Mouse (Mus musculus): Measurements from ENCODE around the gene Dnmt1. TPM values are rescaled to one million over a fixed set of nuclear protein-coding genes. Genes with fewer than 3 reads are reported as not detected.
"Not testable (repeated sequence)": the region's sequence is repeated elsewhere in the genome, so short reads cannot be mapped to it uniquely, and the experiment has no call there.

Dnmt1 gene
- polyA plus RNA-seq (2012; ENCODE audit: insufficient read depth, low replicate concordance): 31.3 and 39.8 TPM in 2 replicates

DNA sequence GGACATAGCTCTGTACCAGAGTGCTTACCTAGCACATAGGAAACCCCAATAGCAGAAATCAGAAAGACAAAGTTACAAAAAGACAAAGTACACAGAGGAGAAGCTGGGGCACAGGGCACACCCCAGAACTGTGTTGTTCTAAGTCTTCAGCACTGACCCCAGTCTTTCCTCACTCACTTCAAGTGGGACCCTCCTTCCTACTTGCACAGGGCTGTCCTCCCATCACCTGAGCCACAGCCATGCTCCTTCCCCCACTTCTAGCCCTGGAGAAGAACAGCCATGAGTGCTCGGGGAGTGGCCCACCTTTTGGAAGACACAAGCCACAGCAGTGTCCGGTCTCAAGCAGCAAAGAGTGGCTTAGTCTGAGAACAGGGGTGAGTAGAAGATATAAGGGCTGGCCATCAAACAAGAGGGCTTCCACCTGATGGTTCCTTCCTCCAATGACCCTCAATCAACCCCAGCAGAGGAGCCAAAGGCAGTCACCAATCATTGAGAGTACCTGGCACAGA, at the start of gene Dnmt1:
Gene Dnmt1 (minus strand): TSS at position 459 of the 509 bp plus-strand sequence.
- H3K36me3 ChIP-seq (replicated peaks; ENCODE audit: low read length): peaks cover 14% of the 10 kb centered on the region
- H3K9me3 ChIP-seq: no peaks in the 10 kb centered on the region
- no peaks in the 10 kb centered on the region for H3K27me3 ChIP-seq (replicated peaks)
- H3K4me1 ChIP-seq: peaks cover 71% of the 10 kb centered on the region
- H3K4me3 ChIP-seq (replicated peaks): no peak within 1 kb of the TSS
- no peak for TF ChIP-seq FLI1 (IDR thresholded peaks at IDR 0.05; ENCODE audit: low read length)
- TF ChIP-seq GATA1 (IDR thresholded peaks at IDR 0.05; ENCODE audit: borderline replicate concordance, low read length): no peak

DNA sequence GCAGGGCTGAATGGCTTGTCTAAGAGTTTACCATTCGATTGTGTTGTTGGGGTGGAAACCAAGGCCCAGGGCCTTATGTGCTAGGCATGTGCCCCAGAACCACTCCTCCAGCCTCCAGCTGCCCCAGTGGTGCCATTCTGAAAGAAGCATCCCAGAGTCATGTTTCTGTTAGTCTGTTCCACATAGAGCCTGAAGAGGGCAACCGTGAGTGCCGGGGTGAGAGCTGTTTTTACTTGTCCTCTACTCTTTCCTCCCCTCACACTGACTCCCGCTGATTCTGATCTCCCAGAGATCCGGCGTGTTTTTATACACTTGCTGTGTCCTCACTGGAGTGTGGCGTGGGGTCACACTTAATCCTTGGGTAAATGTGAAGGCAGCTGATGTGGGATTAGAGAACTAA, 48.3 kb upstream of the Dnmt1 start:
- Histone ChIP-seq H3K4me1 (peaks cover 26% of the 10 kb centered on the region), H3K4me3 (replicated peaks) (no peak overlapping the region), H3K36me3 (replicated peaks; ENCODE audit: low read length) (peaks cover 47% of the 10 kb centered on the region), H3K9me3 (no peaks in the 10 kb centered on the region), H3K27me3 (replicated peaks) (no peaks in the 10 kb centered on the region)
- TF ChIP-seq FLI1 (IDR thresholded peaks at IDR 0.05; ENCODE audit: low read length) (no peak), GATA1 (IDR thresholded peaks at IDR 0.05; ENCODE audit: borderline replicate concordance, low read length) (no peak)

DNA sequence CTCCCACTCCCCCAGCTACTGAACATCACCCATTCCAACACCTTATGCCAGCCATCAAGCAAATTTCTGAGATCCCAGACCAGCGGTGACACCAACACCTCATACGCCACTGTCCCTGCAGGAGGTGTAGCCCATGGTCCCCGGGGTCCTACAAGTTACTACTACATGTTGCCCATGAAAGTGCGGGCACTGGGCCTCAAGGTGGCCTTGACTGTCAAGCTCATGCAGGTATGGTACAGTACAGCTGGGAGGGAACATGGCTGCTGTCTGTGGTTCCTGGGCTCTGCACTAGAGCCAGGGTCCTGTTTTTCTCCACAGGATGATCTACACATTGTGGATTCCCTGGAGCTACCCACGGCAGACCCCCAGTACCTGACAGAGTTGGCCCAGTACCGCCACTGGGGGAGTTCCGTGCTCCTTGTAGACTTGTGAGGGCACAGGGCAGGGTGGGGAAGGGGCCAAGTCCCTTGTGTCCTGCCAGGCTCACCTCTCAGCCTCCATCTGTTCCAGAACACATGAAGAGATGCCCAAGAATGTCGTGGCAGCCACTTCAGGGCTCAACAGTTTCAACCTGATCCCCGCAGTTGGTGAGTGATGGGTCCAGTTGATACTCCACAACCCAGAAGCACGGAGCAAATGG, 47.7 kb upstream of the Dnmt1 start:
- TF ChIP-seq GATA1 (IDR thresholded peaks at IDR 0.05; ENCODE audit: borderline replicate concordance, low read length) (no peak), FLI1 (IDR thresholded peaks at IDR 0.05; ENCODE audit: low read length) (no peak)

DNA sequence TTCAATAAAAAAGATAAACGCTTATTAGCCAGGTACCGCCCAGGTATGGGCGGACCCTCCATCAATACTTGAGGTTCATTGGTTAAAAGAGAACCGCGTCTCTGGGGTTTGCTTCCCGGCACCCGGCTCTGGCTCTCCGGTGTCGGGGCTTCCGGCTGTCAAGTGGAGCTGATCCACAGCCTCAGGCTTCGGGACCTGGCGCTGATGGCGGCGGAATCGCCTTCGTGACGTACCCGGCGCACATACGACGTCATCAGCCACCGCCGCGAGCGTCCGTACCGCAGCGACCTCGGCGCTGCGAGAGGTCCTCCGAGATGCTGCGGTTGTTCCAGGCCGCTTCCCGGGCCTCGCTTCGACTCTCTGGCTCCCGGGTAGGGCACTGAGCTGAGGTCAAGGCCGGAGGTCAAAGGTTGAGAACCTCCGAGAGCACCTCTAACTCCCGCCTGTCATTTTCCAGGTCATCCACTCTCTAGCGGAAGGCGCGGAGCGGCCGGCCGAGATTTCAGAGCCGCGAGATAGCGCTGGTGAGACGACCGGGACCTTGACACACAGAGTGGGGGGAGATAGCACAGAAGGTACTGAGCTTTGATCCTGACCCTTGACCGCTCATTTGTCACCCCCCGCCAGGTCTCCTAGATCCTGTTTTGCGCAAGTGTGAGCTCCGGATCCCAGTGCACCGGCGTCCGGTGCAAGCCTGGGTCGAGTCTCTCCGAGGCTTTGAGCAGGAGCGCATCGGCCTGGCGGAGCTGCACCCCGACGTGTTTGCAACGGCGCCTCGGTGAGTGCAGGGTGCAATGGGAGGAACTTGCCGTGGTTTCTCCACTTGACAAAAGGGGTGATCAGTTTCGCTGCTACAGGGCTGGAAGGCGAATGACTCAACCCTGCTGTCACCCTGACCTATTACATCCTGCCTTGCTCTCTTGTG, 43.2 kb upstream of the Dnmt1 start, which contains the start of gene Mrpl4:
Gene Mrpl4 (plus strand): TSS at position 112 of the 925 bp plus-strand sequence.
- H3K4me3 ChIP-seq (replicated peaks): peak within 1 kb of the TSS; percentile 92
- H3K9me3 ChIP-seq: no peaks in the 10 kb centered on the region
- H3K27me3 ChIP-seq (replicated peaks): no peaks in the 10 kb centered on the region
- TF ChIP-seq FLI1 (IDR thresholded peaks at IDR 0.05; ENCODE audit: low read length) (no peak), GATA1 (IDR thresholded peaks at IDR 0.05; ENCODE audit: borderline replicate concordance, low read length) (no peak)
- H3K36me3 ChIP-seq (replicated peaks; ENCODE audit: low read length): peaks cover 35% of the 10 kb centered on the region
- H3K4me1 ChIP-seq: peaks cover 23% of the 10 kb centered on the region

More for the DNA sequence above, 47.7 kb upstream of the Dnmt1 start:
- H3K4me3 ChIP-seq (replicated peaks): no peak overlapping the region
- peaks cover 47% of the 10 kb centered on the region for H3K36me3 ChIP-seq (replicated peaks; ENCODE audit: low read length)
- H3K4me1 ChIP-seq: peaks cover 22% of the 10 kb centered on the region
- no peaks in the 10 kb centered on the region for H3K27me3 ChIP-seq (replicated peaks)
- H3K9me3 ChIP-seq: no peaks in the 10 kb centered on the region

DNA sequence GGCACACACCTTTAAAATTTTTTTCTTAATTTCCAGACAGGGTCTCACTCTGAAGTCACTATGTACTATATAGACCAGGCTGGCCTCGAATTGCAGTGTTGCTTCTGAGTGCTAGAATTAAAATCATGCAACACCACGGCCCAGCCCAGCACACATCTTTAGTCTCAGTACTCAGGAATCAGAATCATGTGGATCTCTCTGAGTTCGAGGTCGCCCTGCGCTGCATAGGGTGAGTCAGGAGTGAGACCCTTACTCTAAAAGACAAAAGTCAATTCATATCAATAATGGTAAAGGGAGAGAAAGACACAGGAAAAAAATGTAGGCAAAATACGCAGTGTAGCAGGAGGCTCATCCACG, 42.6 kb upstream of the Dnmt1 start:
- Histone ChIP-seq H3K4me3 (replicated peaks) (peak overlapping the region; percentile 92), H3K36me3 (replicated peaks; ENCODE audit: low read length) (peaks cover 28% of the 10 kb centered on the region), H3K27me3 (replicated peaks) (no peaks in the 10 kb centered on the region), H3K9me3 (no peaks in the 10 kb centered on the region), H3K4me1 (peaks cover 29% of the 10 kb centered on the region)
- TF ChIP-seq GATA1 (IDR thresholded peaks at IDR 0.05; ENCODE audit: borderline replicate concordance, low read length) (no peak), FLI1 (IDR thresholded peaks at IDR 0.05; ENCODE audit: low read length) (no peak)

DNA sequence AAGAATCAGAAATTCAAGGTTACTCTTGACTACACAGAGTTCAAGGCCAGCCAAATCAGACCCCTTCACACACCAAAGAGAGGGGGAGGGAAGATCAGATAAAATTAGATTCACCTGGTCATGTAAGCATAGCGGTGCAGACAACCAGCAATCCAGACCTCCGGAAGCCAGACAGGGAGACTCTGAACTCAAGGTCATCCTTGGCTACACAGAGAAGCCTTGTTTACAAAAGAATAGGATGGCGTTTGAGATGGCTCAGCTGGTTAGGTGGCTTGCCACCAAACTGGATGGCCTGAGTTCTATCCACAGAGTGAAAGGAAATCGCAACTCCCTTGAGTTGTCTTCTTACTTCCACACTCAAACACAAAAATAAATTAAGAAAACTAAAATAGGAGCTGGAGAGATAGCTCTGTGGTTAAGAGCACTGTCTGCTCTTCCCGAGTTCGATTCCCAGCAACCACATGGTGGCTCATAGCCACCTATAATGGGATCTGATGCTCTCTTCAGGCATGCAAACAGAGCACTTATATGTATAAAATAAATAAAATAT, 42.0 kb upstream of the Dnmt1 start:
- H3K4me3 ChIP-seq (replicated peaks): peak overlapping the region; percentile 35
- peaks cover 34% of the 10 kb centered on the region for H3K4me1 ChIP-seq
- no peak for TF ChIP-seq GATA1 (IDR thresholded peaks at IDR 0.05; ENCODE audit: borderline replicate concordance, low read length)
- no peak for TF ChIP-seq FLI1 (IDR thresholded peaks at IDR 0.05; ENCODE audit: low read length)
- no peaks in the 10 kb centered on the region for H3K27me3 ChIP-seq (replicated peaks)
- H3K36me3 ChIP-seq (replicated peaks; ENCODE audit: low read length): peaks cover 23% of the 10 kb centered on the region
- H3K9me3 ChIP-seq: no peaks in the 10 kb centered on the region

DNA sequence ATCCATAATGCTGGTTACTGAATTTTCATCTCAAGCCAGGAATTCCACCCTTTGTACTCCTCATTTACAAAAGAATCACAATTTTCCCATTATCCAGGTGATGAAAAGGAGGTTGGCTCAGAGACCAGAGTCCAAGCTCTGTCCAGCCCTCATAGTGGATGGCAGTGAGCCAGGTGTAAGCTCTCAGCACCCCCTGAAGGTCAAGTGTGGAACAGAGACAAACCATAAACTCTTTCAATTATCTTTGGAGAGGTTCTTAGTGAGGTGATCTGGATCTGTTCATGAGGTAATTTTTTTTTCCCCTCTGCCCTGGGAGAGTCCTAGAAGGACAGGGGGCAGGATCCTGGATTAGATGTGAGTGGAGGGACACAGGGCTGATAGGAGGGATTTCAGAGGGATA, 41.1 kb upstream of the Dnmt1 start:
- Histone ChIP-seq H3K36me3 (replicated peaks; ENCODE audit: low read length) (peaks cover 15% of the 10 kb centered on the region), H3K4me1 (peaks cover 38% of the 10 kb centered on the region), H3K9me3 (no peaks in the 10 kb centered on the region), H3K27me3 (replicated peaks) (no peaks in the 10 kb centered on the region), H3K4me3 (replicated peaks) (no peak overlapping the region)
- TF ChIP-seq FLI1 (IDR thresholded peaks at IDR 0.05; ENCODE audit: low read length): no peak
- no peak for TF ChIP-seq GATA1 (IDR thresholded peaks at IDR 0.05; ENCODE audit: borderline replicate concordance, low read length)

DNA sequence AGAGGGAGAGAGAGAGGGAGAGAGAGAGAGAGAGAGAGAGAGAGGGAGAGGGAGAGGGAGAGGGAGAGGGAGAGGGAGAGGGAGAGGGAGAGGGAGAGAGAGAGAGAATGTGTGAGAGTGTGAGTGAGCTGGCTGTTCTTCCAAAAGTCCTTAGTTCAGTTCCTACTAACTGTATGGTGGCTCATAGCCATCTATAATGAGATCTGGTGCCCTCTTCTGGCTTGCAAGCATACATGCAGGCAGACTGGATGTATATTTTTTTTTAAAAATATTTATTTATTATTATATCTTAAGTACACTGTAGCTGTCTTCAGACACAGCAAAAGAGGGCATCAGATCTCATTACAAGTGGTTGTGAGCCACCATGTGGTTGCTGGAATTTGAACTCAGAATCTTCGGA, 38.6 kb upstream of the Dnmt1 start:
- H3K27me3 ChIP-seq (replicated peaks); H3K4me3 ChIP-seq (replicated peaks): not testable (repeated sequence)
- peaks cover 33% of the 10 kb centered on the region for H3K4me1 ChIP-seq

DNA sequence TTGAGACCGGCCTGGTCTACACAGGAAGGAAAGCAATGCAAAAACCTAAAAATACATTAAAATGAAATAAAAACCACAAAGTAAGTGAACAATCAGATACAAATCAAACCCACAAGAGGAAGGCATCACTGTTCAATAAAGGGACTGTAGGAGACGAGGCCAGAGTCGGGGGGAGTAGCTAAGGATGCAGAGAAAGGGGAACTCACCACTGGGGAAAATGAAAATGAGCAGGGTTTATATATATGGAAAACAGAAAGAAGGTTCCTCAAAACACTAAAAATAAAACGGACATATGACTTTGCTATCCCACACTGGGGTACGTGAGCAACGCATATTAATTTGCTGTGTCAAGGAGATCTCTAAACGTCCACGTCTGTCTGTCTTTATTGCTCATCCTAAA, 37.4 kb upstream of the Dnmt1 start:
- Histone ChIP-seq H3K27me3 (replicated peaks) (no peaks in the 10 kb centered on the region), H3K36me3 (replicated peaks; ENCODE audit: low read length) (no peaks in the 10 kb centered on the region), H3K4me1 (peaks cover 27% of the 10 kb centered on the region), H3K9me3 (no peaks in the 10 kb centered on the region), H3K4me3 (replicated peaks) (no peak overlapping the region)
- no peak for TF ChIP-seq GATA1 (IDR thresholded peaks at IDR 0.05; ENCODE audit: borderline replicate concordance, low read length)
- no peak for TF ChIP-seq FLI1 (IDR thresholded peaks at IDR 0.05; ENCODE audit: low read length)

More for the DNA sequence above, 38.6 kb upstream of the Dnmt1 start:
- not testable (repeated sequence) for H3K36me3 ChIP-seq (replicated peaks; ENCODE audit: low read length); H3K9me3 ChIP-seq

Data from megakaryocyte, embryonic 14.5 days (primary cell).